ENCODE assay signal across 17 mouse cellular contexts in the genomic region with DNA sequence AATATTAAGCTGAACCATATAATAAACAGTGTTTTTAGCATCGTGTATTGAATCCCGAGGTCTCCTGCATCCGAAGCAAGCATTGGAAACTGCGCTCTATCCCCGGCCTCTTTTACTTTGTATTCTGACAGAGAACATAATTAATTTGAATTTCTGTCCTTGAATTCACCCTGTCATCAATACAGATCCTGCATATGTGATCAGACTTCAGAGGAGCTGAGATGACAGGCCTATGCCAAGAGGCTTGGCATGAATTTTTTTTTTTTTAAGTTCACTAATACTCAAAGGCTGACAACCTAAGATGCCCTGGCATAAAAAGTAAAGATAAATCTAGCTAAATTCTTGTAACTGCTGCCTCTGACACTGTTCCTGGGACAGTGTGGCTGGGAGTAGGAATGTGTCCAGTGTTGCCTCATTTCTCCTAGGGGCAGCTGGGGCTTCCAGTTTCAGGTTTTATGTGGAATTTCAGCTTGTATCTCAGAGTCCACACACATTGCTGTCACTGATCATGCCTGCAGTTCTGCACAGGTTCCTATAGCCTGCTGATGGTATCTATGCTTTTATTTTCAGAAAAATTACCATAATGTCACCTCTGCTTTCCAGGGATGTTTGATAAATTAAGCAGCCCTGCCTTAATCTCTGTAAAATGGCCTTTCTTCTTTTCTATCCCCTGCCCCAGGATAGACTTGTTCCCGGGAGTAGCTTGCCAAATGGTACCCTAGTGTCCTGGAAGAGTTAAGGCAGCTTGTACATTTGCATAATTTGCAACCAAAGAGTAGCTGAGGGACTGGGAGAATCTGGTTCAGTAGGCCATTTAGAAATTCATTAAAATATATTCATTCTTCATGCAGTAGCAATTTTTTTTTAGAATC.
DNase-seq lines count a peak whose midpoint lies in the region; ATAC-seq lines count a peak whose summit lies in the region.
"Had no signal": no experiment of that assay in that cellular context is flagged by ENCODE, and none has a peak within 500 bp of the region (broad histone marks: within the 10 kb centered on the region; RNA-seq: fewer than 3 reads in every experiment).

No protein-coding gene starts in this region.

- no peaks in the 10 kb centered on the region for H3K9me3 ChIP-seq in hindbrain, embryonic 11.5 days (ENCODE audit: control insufficient read depth, low read length)
- H3K9me3 ChIP-seq in hindbrain, embryonic 10.5 days = no peaks in the 10 kb centered on the region
- H3K9me3 ChIP-seq in forebrain, embryonic 14.5 days (replicated peaks; ENCODE audit: control insufficient read depth, low read length) = no peaks in the 10 kb centered on the region
- H3K9me3 ChIP-seq in hindbrain, embryonic 16.5 days (ENCODE audit: control insufficient read depth, low read length) = no peaks in the 10 kb centered on the region
- no peaks in the 10 kb centered on the region for H3K9me3 ChIP-seq in neural tube, embryonic 12.5 days
- H3K9me3 ChIP-seq: heart, embryonic 10.5 days; limb, embryonic 12.5 days; liver, embryonic 13.5 days; stomach, embryonic 15.5 days had no signal

- no peaks in the 10 kb centered on the region for H3K4me1 ChIP-seq in hindbrain, embryonic 11.5 days (replicated peaks; ENCODE audit: control insufficient read depth, insufficient read depth, low read length)
- no peaks in the 10 kb centered on the region for H3K4me1 ChIP-seq in hindbrain, embryonic 10.5 days (replicated peaks)
- H3K4me1 ChIP-seq in forebrain, embryonic 14.5 days (ENCODE audit: control insufficient read depth, insufficient read depth, low read length) = peaks cover 17% of the 10 kb centered on the region
- peaks cover 12% of the 10 kb centered on the region for H3K4me1 ChIP-seq in hindbrain, embryonic 16.5 days (ENCODE audit: control insufficient read depth, insufficient read depth, low read depth, low read length)
- H3K4me1 ChIP-seq in neural tube, embryonic 12.5 days = peaks cover 14% of the 10 kb centered on the region; the same call in 1 of the 2 replicates
- H3K4me1 ChIP-seq: limb, embryonic 12.5 days; liver, embryonic 13.5 days; stomach, embryonic 15.5 days had no signal

- 77% methylated on average over 6 of the region's 6 CpGs for WGBS in hindbrain, embryonic 11.5 days
- WGBS in hindbrain, embryonic 10.5 days = 82% methylated on average over 6 of the region's 6 CpGs
- WGBS in forebrain, embryonic 14.5 days = 67% methylated on average over 6 of the region's 6 CpGs
- WGBS in hindbrain, embryonic 16.5 days = 45% methylated on average over 6 of the region's 6 CpGs
- 65% methylated on average over 6 of the region's 6 CpGs for WGBS in neural tube, embryonic 12.5 days

- no peak overlapping the region for H3K27ac ChIP-seq in hindbrain, embryonic 11.5 days (ENCODE audit: low read depth, low read length)
- no peak overlapping the region for H3K27ac ChIP-seq in hindbrain, embryonic 10.5 days
- peak overlapping the region; percentile 72; the same call in 1 of the 2 replicates for H3K27ac ChIP-seq in forebrain, embryonic 14.5 days (ENCODE audit: low read depth, low read length)
- peak overlapping the region; percentile 69 for H3K27ac ChIP-seq in hindbrain, embryonic 16.5 days (ENCODE audit: low read depth, low read length)
- H3K27ac ChIP-seq in neural tube, embryonic 12.5 days = no peak overlapping the region; the same call in 1 of the 2 replicates
- H3K27ac ChIP-seq: heart, embryonic 10.5 days; limb, embryonic 12.5 days; liver, embryonic 13.5 days; stomach, embryonic 15.5 days had no signal

- H3K4me2 ChIP-seq in hindbrain, embryonic 11.5 days (replicated peaks; ENCODE audit: low read depth, low read length) = no peak overlapping the region
- H3K4me2 ChIP-seq in forebrain, embryonic 14.5 days (ENCODE audit: low read length) = no peak overlapping the region
- no peak overlapping the region for H3K4me2 ChIP-seq in hindbrain, embryonic 16.5 days (ENCODE audit: low read length)
- no peak overlapping the region for H3K4me2 ChIP-seq in neural tube, embryonic 12.5 days (replicated peaks)
- H3K4me2 ChIP-seq: limb, embryonic 12.5 days; liver, embryonic 13.5 days; stomach, embryonic 15.5 days had no signal

- no peaks in the 10 kb centered on the region for H3K27me3 ChIP-seq in hindbrain, embryonic 11.5 days (ENCODE audit: control insufficient read depth, insufficient read depth, low read length)
- no peaks in the 10 kb centered on the region for H3K27me3 ChIP-seq in hindbrain, embryonic 10.5 days (ENCODE audit: insufficient read depth, poor library complexity, severe bottlenecking)
- no peaks in the 10 kb centered on the region for H3K27me3 ChIP-seq in forebrain, embryonic 14.5 days (replicated peaks; ENCODE audit: control insufficient read depth, insufficient read depth, low read length)
- no peaks in the 10 kb centered on the region for H3K27me3 ChIP-seq in hindbrain, embryonic 16.5 days (replicated peaks; ENCODE audit: control insufficient read depth, insufficient read depth, low read length)
- H3K27me3 ChIP-seq in neural tube, embryonic 12.5 days (replicated peaks) = no peaks in the 10 kb centered on the region
- H3K27me3 ChIP-seq: limb, embryonic 12.5 days; liver, embryonic 13.5 days; stomach, embryonic 15.5 days had no signal

- no peak for DNase-seq in hindbrain, embryonic 11.5 days (ENCODE audit: low spot score)
- DNase-seq in hindbrain, embryonic 10.5 days (ENCODE audit: low spot score) = no peak
- peak; percentile 51 for DNase-seq in forebrain, embryonic 14.5 days (ENCODE audit: low spot score)
- DNase-seq in ovary, adult 18-20 months (ENCODE audit: low spot score) = no peak
- DNase-seq in lung, adult 18-20 months = no peak
- no peak for DNase-seq in layer of hippocampus, adult 9-10 months (ENCODE audit: low spot score)
- DNase-seq: adrenal gland, postnatal 10 days; cerebellum, adult 9-10 months; gastrocnemius, postnatal 14 days; heart, postnatal 10 days; liver, embryonic 13.5 days; thymus, adult 2 months had no signal

- peak; percentile 76 for ATAC-seq in hindbrain, embryonic 11.5 days (ENCODE audit: low FRiP score)
- ATAC-seq in forebrain, embryonic 14.5 days = peak; percentile 78
- peak; percentile 82 for ATAC-seq in hindbrain, embryonic 16.5 days
- peak; percentile 79 for ATAC-seq in neural tube, embryonic 12.5 days (ENCODE audit: low FRiP score, low read depth)

- no peaks in the 10 kb centered on the region for H3K36me3 ChIP-seq in hindbrain, embryonic 11.5 days (ENCODE audit: control insufficient read depth, insufficient read depth, low read length)
- H3K36me3 ChIP-seq in hindbrain, embryonic 10.5 days = no peaks in the 10 kb centered on the region
- H3K36me3 ChIP-seq in forebrain, embryonic 14.5 days (ENCODE audit: control insufficient read depth, insufficient read depth, low read length) = no peaks in the 10 kb centered on the region
- H3K36me3 ChIP-seq in hindbrain, embryonic 16.5 days (ENCODE audit: control insufficient read depth, insufficient read depth, low read length) = no peaks in the 10 kb centered on the region
- no peaks in the 10 kb centered on the region for H3K36me3 ChIP-seq in neural tube, embryonic 12.5 days
- H3K36me3 ChIP-seq: heart, embryonic 10.5 days; limb, embryonic 12.5 days; liver, embryonic 13.5 days; stomach, embryonic 15.5 days had no signal

- no peak overlapping the region for H3K9ac ChIP-seq in hindbrain, embryonic 11.5 days (ENCODE audit: low read depth, low read length)
- H3K9ac ChIP-seq in forebrain, embryonic 14.5 days (ENCODE audit: low read length) = no peak overlapping the region
- no peak overlapping the region for H3K9ac ChIP-seq in hindbrain, embryonic 16.5 days (ENCODE audit: low read depth, low read length)
- H3K9ac ChIP-seq in neural tube, embryonic 12.5 days = no peak overlapping the region
- H3K9ac ChIP-seq: limb, embryonic 12.5 days; liver, embryonic 13.5 days; stomach, embryonic 15.5 days had no signal

- no peak overlapping the region for H3K4me3 ChIP-seq in hindbrain, embryonic 11.5 days (ENCODE audit: low read depth, low read length)
- H3K4me3 ChIP-seq in hindbrain, embryonic 10.5 days = no peak overlapping the region
- H3K4me3 ChIP-seq in forebrain, embryonic 14.5 days (ENCODE audit: low read depth, low read length) = no peak overlapping the region
- H3K4me3 ChIP-seq in hindbrain, embryonic 16.5 days (ENCODE audit: low read length) = no peak overlapping the region
- H3K4me3 ChIP-seq in neural tube, embryonic 12.5 days = no peak overlapping the region
- H3K4me3 ChIP-seq: heart, embryonic 10.5 days; limb, embryonic 12.5 days; liver, embryonic 13.5 days; stomach, embryonic 15.5 days had no signal

Comparison
In these comparisons a context has a peak if more than half of its experiments do, and no peak if none do; other contexts are left out.
1. H3K27ac ChIP-seq: peak in forebrain, embryonic 14.5 days (single experiment) and hindbrain, embryonic 16.5 days (single experiment); none in hindbrain, embryonic 11.5 days (single experiment), hindbrain, embryonic 10.5 days (single experiment) and neural tube, embryonic 12.5 days (single experiment).
2. Peak in every context shown above with its lines, with median percentiles within 50 percentile points of each other: ATAC-seq.